Mouse (Mus musculus): ENCODE results near the gene Plppr1. TPM values are rescaled to one million over a fixed set of nuclear protein-coding genes. Genes with fewer than 3 reads are reported as not detected.

The Plppr1 gene
- polyA plus RNA-seq, 1 experiment from 2014 or later = 19.8 TPM

GRCm38 (mm10) chr4:49144798-49145197 is 85.7 kb downstream of the Plppr1 start:
- Histone ChIP-seq H3K27ac (replicated peaks) (no peak overlapping the region), H3K9ac (replicated peaks) (no peak overlapping the region), H3K27me3 (no peaks in the 10 kb centered on the region), H3K4me3 (no peak overlapping the region), H3K4me2 (replicated peaks) (no peak overlapping the region), H3K9me3 (no peaks in the 10 kb centered on the region), H3K36me3 (no peaks in the 10 kb centered on the region), H3K4me1 (0 out of 2 replicates have a peak, but pooled peaks cover under 1% of the 10 kb centered on the region)
- no peak for ATAC-seq (ENCODE audit: low FRiP score, low read depth)
- WGBS = 87% methylated on average over 4 of the region's 4 CpGs

GRCm38 (mm10) chr4:49148775-49149174 is 89.7 kb downstream of the Plppr1 start:
- peaks cover 4% of the 10 kb centered on the region; the same call in 1 of the 2 replicates for H3K4me1 ChIP-seq
- H3K9ac ChIP-seq (replicated peaks) = no peak overlapping the region
- H3K4me3 ChIP-seq = no peak overlapping the region
- H3K27ac ChIP-seq (replicated peaks) = no peak overlapping the region
- 77% methylated on average over 2 of the region's 2 CpGs for whole genome bisulfite sequencing
- H3K36me3 ChIP-seq = no peaks in the 10 kb centered on the region
- no peak for ATAC-seq (ENCODE audit: low FRiP score, low read depth)
- H3K9me3 ChIP-seq = no peaks in the 10 kb centered on the region
- H3K27me3 ChIP-seq = no peaks in the 10 kb centered on the region
- no peak overlapping the region for H3K4me2 ChIP-seq (replicated peaks)

- no peak overlapping the region for H3K4me3 ChIP-seq
- H3K9ac ChIP-seq (replicated peaks) = no peak overlapping the region
- no peaks in the 10 kb centered on the region for H3K27me3 ChIP-seq
- H3K36me3 ChIP-seq = no peaks in the 10 kb centered on the region
- H3K4me1 ChIP-seq = peaks cover 4% of the 10 kb centered on the region; the same call in 1 of the 2 replicates
- ATAC-seq (ENCODE audit: low FRiP score, low read depth) = no peak
- WGBS = 92% methylated on average over 2 of the region's 2 CpGs
- no peak overlapping the region for H3K4me2 ChIP-seq (replicated peaks)
- no peak overlapping the region for H3K27ac ChIP-seq (replicated peaks)
- H3K9me3 ChIP-seq = no peaks in the 10 kb centered on the region
These were observed 90.2 kb downstream of the Plppr1 start for GRCm38 (mm10) chr4:49149251-49149650.

- Histone ChIP-seq H3K9ac (replicated peaks) (no peak overlapping the region), H3K9me3 (no peaks in the 10 kb centered on the region), H3K4me2 (replicated peaks) (no peak overlapping the region), H3K4me3 (no peak overlapping the region), H3K36me3 (no peaks in the 10 kb centered on the region), H3K4me1 (peaks cover 4% of the 10 kb centered on the region; the same call in 1 of the 2 replicates), H3K27ac (replicated peaks) (no peak overlapping the region), H3K27me3 (no peaks in the 10 kb centered on the region)
- ATAC-seq (ENCODE audit: low FRiP score, low read depth) = peak; percentile 38; the same call in 1 of the 2 replicates
- 39% methylated on average over 5 of the region's 5 CpGs for whole genome bisulfite sequencing
These were observed 94.8 kb downstream of the Plppr1 start for GRCm38 (mm10) chr4:49153849-49154248.

- no peaks in the 10 kb centered on the region for H3K4me1 ChIP-seq
- no peaks in the 10 kb centered on the region for H3K9me3 ChIP-seq
- no peak overlapping the region for H3K4me3 ChIP-seq
- 82% methylated on average over 1 of the region's 1 CpGs for WGBS
- H3K36me3 ChIP-seq = no peaks in the 10 kb centered on the region
- ATAC-seq (ENCODE audit: low FRiP score, low read depth) = no peak
- no peak overlapping the region for H3K4me2 ChIP-seq (replicated peaks)
- H3K9ac ChIP-seq (replicated peaks) = no peak overlapping the region
- H3K27me3 ChIP-seq = no peaks in the 10 kb centered on the region
- H3K27ac ChIP-seq (replicated peaks) = no peak overlapping the region
These were observed 97.7 kb downstream of the Plppr1 start for GRCm38 (mm10) chr4:49156781-49157180.

GRCm38 (mm10) chr4:49163285-49163684 is 104.2 kb downstream of the Plppr1 start:
- Histone ChIP-seq H3K36me3 (no peaks in the 10 kb centered on the region), H3K4me2 (replicated peaks) (no peak overlapping the region), H3K4me3 (no peak overlapping the region), H3K27ac (replicated peaks) (no peak overlapping the region), H3K27me3 (no peaks in the 10 kb centered on the region), H3K4me1 (no peaks in the 10 kb centered on the region), H3K9ac (replicated peaks) (no peak overlapping the region), H3K9me3 (no peaks in the 10 kb centered on the region)
- no peak for ATAC-seq (ENCODE audit: low FRiP score, low read depth)
- 81% methylated on average over 3 of the region's 3 CpGs for WGBS

GRCm38 (mm10) chr4:49166391-49166790 is 107.3 kb downstream of the Plppr1 start:
- ATAC-seq (ENCODE audit: low FRiP score, low read depth) = no peak
- Histone ChIP-seq H3K27ac (replicated peaks) (no peak overlapping the region), H3K4me3 (no peak overlapping the region), H3K4me1 (no peaks in the 10 kb centered on the region), H3K27me3 (no peaks in the 10 kb centered on the region), H3K9me3 (no peaks in the 10 kb centered on the region), H3K36me3 (no peaks in the 10 kb centered on the region), H3K4me2 (replicated peaks) (no peak overlapping the region), H3K9ac (replicated peaks) (no peak overlapping the region)
- 78% methylated on average over 3 of the region's 3 CpGs for WGBS

GRCm38 (mm10) chr4:49167030-49167429 is 108.0 kb downstream of the Plppr1 start:
- no peak for ATAC-seq (ENCODE audit: low FRiP score, low read depth)
- Histone ChIP-seq H3K9ac (replicated peaks) (no peak overlapping the region), H3K4me1 (no peaks in the 10 kb centered on the region), H3K9me3 (no peaks in the 10 kb centered on the region), H3K36me3 (no peaks in the 10 kb centered on the region), H3K27ac (replicated peaks) (no peak overlapping the region), H3K4me3 (no peak overlapping the region), H3K27me3 (no peaks in the 10 kb centered on the region), H3K4me2 (replicated peaks) (no peak overlapping the region)
- 83% methylated on average over 5 of the region's 5 CpGs for WGBS

- WGBS = 74% methylated on average over 1 of the region's 1 CpGs
- Histone ChIP-seq H3K4me2 (replicated peaks) (no peak overlapping the region), H3K9me3 (no peaks in the 10 kb centered on the region), H3K9ac (replicated peaks) (no peak overlapping the region), H3K27me3 (no peaks in the 10 kb centered on the region), H3K4me3 (no peak overlapping the region), H3K27ac (replicated peaks) (no peak overlapping the region), H3K36me3 (no peaks in the 10 kb centered on the region), H3K4me1 (no peaks in the 10 kb centered on the region)
- ATAC-seq (ENCODE audit: low FRiP score, low read depth) = no peak
These were observed 110.4 kb downstream of the Plppr1 start for GRCm38 (mm10) chr4:49169498-49169897.

- H3K27me3 ChIP-seq = no peaks in the 10 kb centered on the region
- H3K9me3 ChIP-seq = no peaks in the 10 kb centered on the region
- H3K4me1 ChIP-seq = 0 out of 2 replicates have a peak, but pooled peaks cover 3% of the 10 kb centered on the region
- no peak overlapping the region for H3K4me3 ChIP-seq
- H3K9ac ChIP-seq (replicated peaks) = no peak overlapping the region
- H3K27ac ChIP-seq (replicated peaks) = no peak overlapping the region
- no peak for ATAC-seq (ENCODE audit: low FRiP score, low read depth)
- H3K4me2 ChIP-seq (replicated peaks) = no peak overlapping the region
- H3K36me3 ChIP-seq = no peaks in the 10 kb centered on the region
- 90% methylated on average over 2 of the region's 2 CpGs for WGBS
These were observed 119.0 kb downstream of the Plppr1 start for GRCm38 (mm10) chr4:49178101-49178500.

GRCm38 (mm10) chr4:49178891-49179290 is 119.8 kb downstream of the Plppr1 start:
- no peak overlapping the region for H3K4me2 ChIP-seq (replicated peaks)
- H3K27me3 ChIP-seq = no peaks in the 10 kb centered on the region
- H3K4me3 ChIP-seq = no peak overlapping the region
- ATAC-seq (ENCODE audit: low FRiP score, low read depth) = no peak
- no peaks in the 10 kb centered on the region for H3K9me3 ChIP-seq
- no peaks in the 10 kb centered on the region for H3K36me3 ChIP-seq
- no peak overlapping the region for H3K27ac ChIP-seq (replicated peaks)
- WGBS = 68% methylated on average over 3 of the region's 3 CpGs
- 0 out of 2 replicates have a peak, but pooled peaks cover 3% of the 10 kb centered on the region for H3K4me1 ChIP-seq
- no peak overlapping the region for H3K9ac ChIP-seq (replicated peaks)

GRCm38 (mm10) chr4:49179471-49180181 is 120.6 kb downstream of the Plppr1 start:
- Histone ChIP-seq H3K27me3 (no peaks in the 10 kb centered on the region), H3K4me2 (replicated peaks) (no peak overlapping the region), H3K4me3 (no peak overlapping the region), H3K9me3 (no peaks in the 10 kb centered on the region), H3K9ac (replicated peaks) (no peak overlapping the region), H3K27ac (replicated peaks) (no peak overlapping the region), H3K4me1 (0 out of 2 replicates have a peak, but pooled peaks cover 3% of the 10 kb centered on the region), H3K36me3 (no peaks in the 10 kb centered on the region)
- ATAC-seq (ENCODE audit: low FRiP score, low read depth) = no peak
- 75% methylated on average over 2 of the region's 2 CpGs for WGBS
